Mouse (Mus musculus) CD8-positive naive resting alpha-beta T cell, adult 2 months (primary cell): ENCODE data around the gene Inf2.
A peak's percentile ranks its signal among the peaks of the same experiment; 100 is the strongest.

Source experiments
- DNase-seq, 2 experiments: peaks; one replicate each; pipeline ENCODE4 v3.0.0; 2022; ENCODE audit warnings: low read depth in 2 of 2, low spot score in 2 of 2

Inf2 gene

GRCm38 (mm10) chr12:112651778-112652439 lies 63.3 kb downstream of the Inf2 start:
- DNase-seq: no peak

GRCm38 (mm10) chr12:112653157-112653824 lies 64.7 kb downstream of the Inf2 start:
- peak; percentile 64 to 74 for DNase-seq

GRCm38 (mm10) chr12:112654076-112654475 lies 65.5 kb downstream of the Inf2 start:
- no peak for DNase-seq

GRCm38 (mm10) chr12:112658619-112659018 lies 70.0 kb downstream of the Inf2 start:
- no peak for DNase-seq

- peak; percentile 53 to 55 for DNase-seq
Measured at GRCm38 (mm10) chr12:112659109-112659508, 70.5 kb downstream of the Inf2 start.

- no peak for DNase-seq
Measured at GRCm38 (mm10) chr12:112660576-112661326, 72.2 kb downstream of the Inf2 start.

- no peak for DNase-seq
Measured at GRCm38 (mm10) chr12:112661327-112661605, 72.7 kb downstream of the Inf2 start.

- DNase-seq: no peak
Measured at GRCm38 (mm10) chr12:112661851-112662250, 73.3 kb downstream of the Inf2 start.

- DNase-seq: no peak
Measured at GRCm38 (mm10) chr12:112663303-112663702, 74.7 kb downstream of the Inf2 start.

- DNase-seq: no peak
Measured at GRCm38 (mm10) chr12:112663716-112664115, 75.1 kb downstream of the Inf2 start.

GRCm38 (mm10) chr12:112664124-112664523 lies 75.5 kb downstream of the Inf2 start:
- no peak for DNase-seq

- DNase-seq: no peak
Measured at GRCm38 (mm10) chr12:112664656-112665055, 76.1 kb downstream of the Inf2 start.
